Mouse (Mus musculus) kidney, embryonic 14.5 days (tissue): Measurements from ENCODE around the gene Heatr5b. TPM values are rescaled to one million over a fixed set of nuclear protein-coding genes. Genes with fewer than 3 reads are reported as not detected.

Experiments used
- ATAC-seq: fragments of 200-750 bp; cut with Nextera tagmentation; 2 replicates; pipeline ENCODE4 v1.8.0; 2017; ENCODE audit warnings: moderate number of reproducible peaks, mild to moderate bottlenecking, moderate TSS enrichment, moderate library complexity; ENCODE audit not compliant: low FRiP score, low TSS enrichment
- H3K27ac ChIP-seq: fragments of 300-500 bp; sonication (generic); 2 replicates; pipeline ENCODE4 v1.5.1; 2014; ENCODE audit warnings: low read depth, mild to moderate bottlenecking, low read length, moderate library complexity, mixed read lengths
- H3K27me3 ChIP-seq: fragments of 300-500 bp; sonication (generic); 2 replicates; pipeline ENCODE4 v1.6.1; 2014; ENCODE audit warnings: mild to moderate bottlenecking, low read length; ENCODE audit not compliant: control insufficient read depth, insufficient read depth
- H3K36me3 ChIP-seq: fragments of 300-500 bp; sonication (generic); 2 replicates; pipeline ENCODE4 v1.6.1; 2014; ENCODE audit warnings: low read length, mixed read lengths; ENCODE audit not compliant: control insufficient read depth, insufficient read depth
- H3K4me1 ChIP-seq: fragments of 300-500 bp; sonication (generic); 2 replicates; pipeline ENCODE4 v1.6.1; 2014; ENCODE audit warnings: low read length, mixed read lengths; ENCODE audit not compliant: control insufficient read depth, insufficient read depth
- H3K4me2 ChIP-seq: fragments of 300-500 bp; sonication (generic); replicated peaks from 2 replicates; pipeline ENCODE4 v1.6.1; 2014; ENCODE audit warnings: low read depth, mild to moderate bottlenecking, low read length
- H3K4me3 ChIP-seq: fragments of 300-500 bp; sonication (generic); 2 replicates; pipeline ENCODE4 v1.5.1; 2014; ENCODE audit warnings: mild to moderate bottlenecking, low read length
- H3K9ac ChIP-seq: fragments of 300-500 bp; sonication (generic); 2 replicates; pipeline ENCODE4 v1.6.1; 2014; ENCODE audit warnings: low read depth, mild to moderate bottlenecking, low read length, moderate library complexity
- H3K9me3 ChIP-seq: fragments of 300-500 bp; sonication (generic); 2 replicates; pipeline ENCODE4 v1.6.1; 2016; ENCODE audit warnings: low read length; ENCODE audit not compliant: control insufficient read depth
- WGBS: fragments of 180-500 bp; shearing (Covaris S2); extraction: QIAGEN DNeasy Blood & Tissue Kit; methylation state at CpG from one replicate; pipeline ENCODE4 v1.1.7; 2014; 5-methylcytosine and 5-hydroxymethylcytosine counted together
- polyA plus RNA-seq: library from polyadenylated mRNA; unstranded; fragments of >200 nt; fragmentation: Nextera tagmentation; extraction: Ambion mirVana; gene quantifications from 2 replicates; pipeline ENCODE4 v1.2.1, GENCODE M21; 2014

The Heatr5b gene
- polyA plus RNA-seq, 1 experiment from 2014 or later: 9.3 TPM

DNA sequence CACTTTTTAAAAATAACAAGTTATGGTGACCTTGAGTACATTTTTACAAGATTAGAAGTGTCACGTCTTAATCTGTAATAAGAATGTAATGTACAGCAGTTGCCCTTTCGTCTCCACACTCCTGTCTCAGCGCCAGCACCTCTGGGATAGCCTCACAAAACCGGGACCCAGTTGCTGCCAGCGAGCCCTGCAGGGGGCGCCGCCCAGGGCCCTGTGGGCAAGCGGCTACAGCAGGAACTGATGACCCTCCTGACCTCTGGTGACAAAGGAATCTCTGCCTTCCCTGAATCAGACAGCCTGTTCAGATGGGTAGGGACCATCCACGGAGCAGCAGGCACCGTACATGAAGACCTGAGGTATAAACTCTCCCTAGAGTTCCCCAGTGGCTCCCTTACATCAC, 83.1 kb downstream of the Heatr5b start:
- Histone ChIP-seq H3K9ac (no peak overlapping the region), H3K36me3 (peaks cover 16% of the 10 kb centered on the region; the same call in 1 of the 2 replicates), H3K9me3 (no peaks in the 10 kb centered on the region), H3K4me3 (no peak overlapping the region), H3K4me1 (no peaks in the 10 kb centered on the region), H3K27ac (no peak overlapping the region), H3K27me3 (no peaks in the 10 kb centered on the region), H3K4me2 (no peak overlapping the region)
- no peak for ATAC-seq
- WGBS: 73% methylated on average over 10 of the region's 10 CpGs

DNA sequence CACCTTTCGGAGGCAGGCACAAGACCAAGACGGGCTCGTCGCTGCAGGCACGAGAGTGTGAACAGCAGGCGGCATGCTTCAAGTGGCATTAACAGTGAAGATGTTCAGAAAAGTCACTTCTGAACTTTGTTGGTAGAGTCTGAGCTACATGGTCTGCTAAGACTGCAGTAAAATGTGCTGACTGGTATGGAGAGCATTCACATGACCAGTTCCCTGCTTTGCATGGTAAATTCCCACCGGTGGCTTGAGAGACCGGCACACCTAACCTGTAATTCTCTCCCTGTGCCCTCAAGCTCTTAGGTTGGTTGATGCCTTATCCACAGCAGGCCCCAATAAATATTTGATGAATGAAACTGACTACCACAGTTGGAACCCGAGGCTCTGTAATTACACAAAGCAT, 86.7 kb downstream of the Heatr5b start:
- H3K9ac ChIP-seq: no peak overlapping the region
- no peaks in the 10 kb centered on the region for H3K9me3 ChIP-seq
- 86% methylated on average over 9 of the region's 9 CpGs for WGBS
- no peaks in the 10 kb centered on the region for H3K4me1 ChIP-seq
- no peak overlapping the region for H3K4me3 ChIP-seq
- no peak for ATAC-seq
- H3K27ac ChIP-seq: no peak overlapping the region
- no peak overlapping the region for H3K4me2 ChIP-seq
- H3K36me3 ChIP-seq: peaks cover 6% of the 10 kb centered on the region; the same call in 1 of the 2 replicates
- H3K27me3 ChIP-seq: no peaks in the 10 kb centered on the region

DNA sequence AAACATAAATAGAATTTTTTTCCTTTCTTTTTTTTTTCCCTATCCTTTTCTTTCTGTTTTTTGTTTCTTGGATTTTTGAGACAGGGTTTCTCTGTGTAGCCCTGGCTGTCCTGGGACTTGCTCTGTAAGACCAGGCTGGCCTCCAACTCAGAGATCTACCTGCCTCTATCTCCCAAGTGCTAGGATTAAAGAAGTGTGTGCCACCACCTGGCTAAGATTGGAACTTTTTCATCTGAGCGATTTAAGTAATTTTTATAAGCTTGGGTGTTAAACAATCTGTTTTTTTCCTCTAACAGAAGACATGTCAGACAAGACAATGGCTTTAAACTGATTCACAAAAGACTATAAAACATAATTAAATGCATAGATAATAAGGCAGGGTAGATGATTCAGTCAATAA, 96.7 kb downstream of the Heatr5b start:
- ATAC-seq: no peak
- Histone ChIP-seq H3K4me1 (peaks cover 15% of the 10 kb centered on the region), H3K27ac (no peak overlapping the region), H3K36me3 (no peaks in the 10 kb centered on the region), H3K9ac (no peak overlapping the region), H3K9me3 (no peaks in the 10 kb centered on the region), H3K4me2 (no peak overlapping the region), H3K4me3 (no peak overlapping the region), H3K27me3 (no peaks in the 10 kb centered on the region)
- WGBS: 45% methylated on average over 1 of the region's 1 CpGs

DNA sequence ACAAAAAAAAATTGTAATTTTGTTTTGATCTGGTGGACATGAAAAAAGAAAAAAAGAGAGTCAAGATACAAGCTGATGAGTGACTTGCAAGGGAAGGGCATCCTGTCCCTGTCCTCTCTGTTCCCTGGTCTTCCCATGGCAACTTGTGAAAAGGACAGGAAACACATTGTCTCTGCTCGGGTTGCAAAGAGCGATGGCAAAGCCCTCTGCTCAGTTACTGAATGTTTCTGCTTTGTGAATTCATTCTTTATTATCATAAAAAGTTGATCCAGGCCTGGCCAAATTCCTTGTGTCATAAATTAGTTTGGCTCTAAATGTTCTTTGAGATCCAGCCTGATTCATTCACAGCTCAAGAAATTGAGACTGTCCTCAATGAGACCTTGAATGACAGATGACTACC, 97.4 kb downstream of the Heatr5b start:
- 45% methylated on average over 2 of the region's 2 CpGs for WGBS
- Histone ChIP-seq H3K27me3 (no peaks in the 10 kb centered on the region), H3K27ac (peak overlapping the region; percentile 20; the same call in 1 of the 2 replicates)

GRCm38 (mm10) chr17:78737096-78737495, 98.1 kb downstream of the Heatr5b start, which contains the start of gene Strn:
Gene Strn, minus strand, starts transcription at chr17:78737196.
- 32% methylated on average over 4 of the region's 4 CpGs for WGBS

More for the DNA sequence above, 97.4 kb downstream of the Heatr5b start:
- H3K9me3 ChIP-seq: no peaks in the 10 kb centered on the region
- no peaks in the 10 kb centered on the region for H3K36me3 ChIP-seq
- ATAC-seq: no peak
- H3K4me1 ChIP-seq: peaks cover 15% of the 10 kb centered on the region
- no peak overlapping the region for H3K9ac ChIP-seq
- no peak overlapping the region for H3K4me2 ChIP-seq
- no peak overlapping the region for H3K4me3 ChIP-seq

DNA sequence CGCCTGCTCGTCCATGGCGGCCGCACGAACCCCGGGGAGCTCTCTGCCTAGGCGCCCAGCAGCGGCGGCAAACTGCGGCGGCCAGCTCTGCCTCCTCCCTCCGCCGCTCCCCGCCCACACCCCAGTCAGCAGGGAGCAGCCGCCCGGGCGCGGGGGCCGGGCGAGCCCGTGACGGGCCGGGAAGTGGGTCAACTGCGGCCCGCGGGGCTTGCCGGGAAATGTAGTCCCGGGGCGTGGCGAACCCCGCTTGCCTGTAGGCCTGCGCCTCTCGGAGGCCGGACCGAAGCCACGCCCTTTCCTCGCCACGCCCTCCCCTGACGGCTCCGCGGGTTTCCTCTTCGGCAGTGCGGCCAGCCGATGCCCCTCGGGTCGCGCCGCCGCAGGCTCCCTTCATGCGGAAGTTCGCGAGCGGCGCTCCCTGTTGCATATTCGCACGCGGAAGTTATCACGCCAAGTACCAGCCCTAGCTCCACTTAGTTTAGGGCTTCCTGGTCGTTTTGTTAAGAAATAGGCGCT, 98.6 kb downstream of the Heatr5b start:
- peak overlapping the region; percentile 61 for H3K4me2 ChIP-seq
- H3K27ac ChIP-seq: peak overlapping the region; percentile 85
- peak overlapping the region; percentile 66 for H3K4me3 ChIP-seq
- peaks cover 15% of the 10 kb centered on the region for H3K4me1 ChIP-seq
- no peaks in the 10 kb centered on the region for H3K27me3 ChIP-seq
- no peaks in the 10 kb centered on the region for H3K9me3 ChIP-seq
- ATAC-seq: peak; percentile 100
- WGBS: under 1% methylated on average over 54 of the region's 60 CpGs
- H3K36me3 ChIP-seq: no peaks in the 10 kb centered on the region
- peak overlapping the region; percentile 87 for H3K9ac ChIP-seq

More at GRCm38 (mm10) chr17:78737096-78737495, 98.1 kb downstream of the Heatr5b start, which contains the start of gene Strn:
- ATAC-seq: no peak
- Histone ChIP-seq H3K4me3 (peak within 1 kb of the TSS; percentile 66), H3K9ac (peak within 1 kb of the TSS; percentile 87), H3K4me1 (peaks cover 15% of the 10 kb centered on the region), H3K4me2 (peak within 1 kb of the TSS; percentile 61), H3K36me3 (no peaks in the 10 kb centered on the region), H3K27me3 (no peaks in the 10 kb centered on the region), H3K9me3 (no peaks in the 10 kb centered on the region), H3K27ac (peak within 1 kb of the TSS; percentile 85)

GRCm38 (mm10) chr17:78735731-78736472, 99.3 kb downstream of the Heatr5b start:
- Histone ChIP-seq H3K36me3 (no peaks in the 10 kb centered on the region), H3K9ac (peak overlapping the region; percentile 87), H3K27ac (peak overlapping the region; percentile 85), H3K9me3 (no peaks in the 10 kb centered on the region), H3K4me3 (peak overlapping the region; percentile 66), H3K27me3 (no peaks in the 10 kb centered on the region), H3K4me2 (peak overlapping the region; percentile 61), H3K4me1 (peaks cover 15% of the 10 kb centered on the region)
- ATAC-seq: peak; percentile 86
- WGBS: under 1% methylated on average over 28 of the region's 39 CpGs

GRCm38 (mm10) chr17:78734806-78735205, 100.4 kb downstream of the Heatr5b start:
- no peak overlapping the region for H3K27ac ChIP-seq
- no peak for ATAC-seq
- H3K27me3 ChIP-seq: no peaks in the 10 kb centered on the region
- no peaks in the 10 kb centered on the region for H3K36me3 ChIP-seq
- peaks cover 15% of the 10 kb centered on the region for H3K4me1 ChIP-seq
- H3K9ac ChIP-seq: no peak overlapping the region
- H3K9me3 ChIP-seq: no peaks in the 10 kb centered on the region
- peak overlapping the region; percentile 66; the same call in 1 of the 2 replicates for H3K4me3 ChIP-seq
- H3K4me2 ChIP-seq: peak overlapping the region; percentile 61
- WGBS: 72% methylated on average over 10 of the region's 10 CpGs

- Histone ChIP-seq H3K4me3 (no peak overlapping the region), H3K4me1 (peaks cover 15% of the 10 kb centered on the region), H3K27me3 (no peaks in the 10 kb centered on the region), H3K9me3 (no peaks in the 10 kb centered on the region), H3K27ac (no peak overlapping the region), H3K9ac (no peak overlapping the region), H3K36me3 (no peaks in the 10 kb centered on the region), H3K4me2 (no peak overlapping the region)
- WGBS: 85% methylated on average over 1 of the region's 1 CpGs
- ATAC-seq: no peak
Measured at GRCm38 (mm10) chr17:78732056-78732455, 103.1 kb downstream of the Heatr5b start.
